Mouse (Mus musculus) heart, adult 2 months (tissue): ENCODE results near the gene Rab11fip4.

ENCODE experiments used
- CTCF ChIP-seq: fragments of 200-600 bp; IDR thresholded peaks from 2 replicates; pipeline ENCODE4 v1.8.1; 2022; ENCODE audit warnings: antibody characterized with exemption, mild to moderate bottlenecking, moderate library complexity
- POLR2A ChIP-seq: fragments of 200-500 bp; IDR thresholded peaks from 2 replicates; pipeline ENCODE4 v1.6.1; 2011; ENCODE audit warnings: mild to moderate bottlenecking, low read depth, low read length, control low read depth; ENCODE audit not compliant: insufficient read depth

- no peak for TF ChIP-seq POLR2A
- TF ChIP-seq CTCF, result no peak
These were observed 571 bp downstream of the Rab11fip4 start for GRCm38 (mm10) chr11:79591591-79591975.
